Mouse (Mus musculus): ENCODE results near the gene Baz2a.

Baz2a gene

DNA sequence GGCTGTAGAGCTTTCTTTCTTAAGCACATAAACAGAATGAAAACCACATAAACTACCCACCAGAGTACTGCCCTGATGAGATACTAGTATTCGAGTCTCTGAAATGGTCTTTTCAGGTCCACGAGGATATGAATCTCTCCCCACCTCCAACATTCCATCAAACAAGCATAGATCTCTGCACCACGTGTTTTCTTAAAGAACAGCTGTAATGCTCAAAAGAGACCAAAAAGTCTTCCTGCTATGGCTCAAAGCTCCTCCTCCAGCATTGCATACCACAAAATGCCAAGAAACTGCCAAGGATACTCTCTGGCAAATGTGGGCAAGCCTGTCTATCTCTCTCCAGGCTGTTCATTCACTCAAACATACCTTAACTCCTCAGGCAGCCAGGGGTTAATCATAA lies 83.9 kb downstream of the Baz2a start:
- CTCF ChIA-PET, result interaction anchor here (0.6 to 0.7 kb wide), 3 partner anchors 71 to 737 kb away, joined by 3 to 6 read pairs (median 4); no protein-coding TSS in a partner anchor

- CTCF ChIA-PET, result interaction anchor here (0.6 to 1.1 kb wide), 7 partner anchors 25 to 281 kb away, joined by 3 to 12 read pairs (median 6); no protein-coding TSS in a partner anchor
Measured at GRCm38 (mm10) chr10:128175996-128176755, 84.8 kb downstream of the Baz2a start.

- CTCF ChIA-PET, result interaction anchor here (0.6 to 0.7 kb wide), 2 partner anchors 56 to 241 kb away, joined by 4 to 6 read pairs; no protein-coding TSS in a partner anchor
Measured at GRCm38 (mm10) chr10:128177316-128177715, 85.9 kb downstream of the Baz2a start.

Measured in spleen, embryonic (tissue).